Mouse (Mus musculus): ENCODE results near the gene Nol10. TPM values are rescaled to one million over a fixed set of nuclear protein-coding genes. Genes with fewer than 3 reads are reported as not detected.
A peak's percentile ranks its signal among the peaks of the same experiment; 100 is the strongest.

The Nol10 gene
- 19.3 and 23.3 TPM in 2 replicates for polyA plus RNA-seq (2014; fragmentation: Nextera tagmentation; extraction: Ambion mirVana)

DNA sequence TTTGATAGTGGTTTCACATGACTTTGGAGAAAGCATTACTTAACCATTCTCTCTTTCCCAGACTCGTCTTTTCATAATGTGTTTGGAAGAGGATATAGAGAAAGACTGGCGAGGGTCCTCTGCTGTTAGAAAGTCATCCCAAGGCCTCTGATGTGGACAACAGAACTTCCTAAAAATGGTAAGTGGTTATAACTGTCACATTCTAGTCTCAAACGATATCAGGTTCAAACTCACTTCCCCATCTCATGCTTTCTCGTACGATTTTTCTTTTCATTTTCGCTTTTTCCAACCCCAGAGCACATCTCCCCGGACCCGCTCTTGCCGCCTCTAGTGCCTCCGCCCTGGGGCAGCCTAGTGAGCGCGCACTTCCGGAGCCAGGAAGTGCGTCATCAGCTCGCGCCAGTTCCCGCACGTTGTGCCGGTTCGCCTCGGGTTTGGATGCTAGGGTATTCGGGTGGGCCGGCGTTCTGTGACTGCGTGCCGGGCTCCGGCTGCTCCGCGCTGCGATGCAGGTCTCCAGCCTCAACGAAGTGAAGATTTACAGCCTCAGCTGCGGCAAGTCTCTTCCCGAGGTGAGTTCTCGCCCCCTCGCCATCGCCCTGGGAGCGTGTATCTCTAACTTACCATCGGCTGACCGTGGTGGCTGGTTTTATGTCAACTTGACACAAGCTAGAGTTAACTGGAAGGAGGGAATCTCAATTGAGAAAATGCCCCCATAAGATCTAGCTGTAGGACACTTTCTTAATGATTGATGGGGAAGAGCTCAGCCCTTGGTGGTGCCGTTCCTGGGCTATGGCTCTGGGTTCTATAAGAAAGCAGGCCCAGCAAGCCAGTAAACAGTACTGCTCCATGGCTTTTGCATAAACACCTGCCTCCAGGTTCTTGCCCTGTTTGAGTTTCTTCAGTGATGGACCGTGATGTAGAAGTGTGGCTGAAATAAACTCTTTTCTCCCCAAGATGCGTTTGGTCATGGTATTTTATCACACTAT, at the start of gene Nol10:
Gene Nol10 (plus strand): TSS at position 411 of the 989 bp plus-strand sequence.
- DNase-seq (ENCODE audit: low spot score) = peak; percentile 95
- under 1% methylated on average over 42 of the region's 42 CpGs for WGBS
- Histone ChIP-seq H3K36me3 (ENCODE audit: control insufficient read depth, insufficient read depth, low read length) (peaks cover 11% of the 10 kb centered on the region; the same call in 1 of the 2 replicates), H3K27ac (replicated peaks; ENCODE audit: low read depth, low read length) (peak within 1 kb of the TSS; percentile 72), H3K9ac (ENCODE audit: low read depth, low read length) (peak within 1 kb of the TSS; percentile 71), H3K9me3 (ENCODE audit: control insufficient read depth, low read length) (no peaks in the 10 kb centered on the region), H3K4me1 (ENCODE audit: control insufficient read depth, insufficient read depth, low read length) (peaks cover 5% of the 10 kb centered on the region), H3K4me3 (ENCODE audit: low read depth, low read length) (peak within 1 kb of the TSS; percentile 89), H3K4me2 (ENCODE audit: low read depth, low read length) (peak within 1 kb of the TSS; percentile 64), H3K27me3 (replicated peaks; ENCODE audit: control insufficient read depth, insufficient read depth, low read length) (no peaks in the 10 kb centered on the region)
- ATAC-seq (ENCODE audit: low read depth) = peak; percentile 97

DNA sequence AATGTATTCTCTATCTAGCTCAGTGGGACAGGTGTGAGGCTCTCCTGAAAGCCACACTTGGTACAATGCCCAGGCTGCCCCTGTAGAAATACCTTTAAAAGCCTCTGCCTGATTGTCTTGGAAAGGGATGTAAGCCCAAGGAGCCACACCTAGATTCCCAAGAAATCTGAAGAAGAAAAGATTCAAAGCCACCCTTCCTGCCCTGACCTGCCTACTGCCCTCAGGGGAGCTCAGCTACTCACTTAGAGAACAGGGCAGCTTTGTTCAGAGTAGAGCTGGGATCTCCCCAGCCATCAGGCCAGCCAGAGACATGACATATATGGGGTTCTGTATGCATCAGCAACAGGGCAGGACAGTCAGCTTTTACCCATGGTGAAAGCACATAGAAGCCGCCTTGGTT, 48.4 kb upstream of the Nol10 start:
- H3K4me3 ChIP-seq (ENCODE audit: low read depth, low read length) = no peak overlapping the region
- no peaks in the 10 kb centered on the region for H3K9me3 ChIP-seq (ENCODE audit: control insufficient read depth, low read length)
- no peaks in the 10 kb centered on the region for H3K27me3 ChIP-seq (replicated peaks; ENCODE audit: control insufficient read depth, insufficient read depth, low read length)
- no peak overlapping the region for H3K27ac ChIP-seq (replicated peaks; ENCODE audit: low read depth, low read length)
- 86% methylated on average over 1 of the region's 1 CpGs for WGBS
- peak; percentile 47 for DNase-seq (ENCODE audit: low spot score)
- H3K4me1 ChIP-seq (ENCODE audit: control insufficient read depth, insufficient read depth, low read length) = no peaks in the 10 kb centered on the region
- no peak overlapping the region for H3K4me2 ChIP-seq (ENCODE audit: low read depth, low read length)
- ATAC-seq (ENCODE audit: low read depth) = peak; percentile 41; the same call in 1 of the 2 replicates
- H3K9ac ChIP-seq (ENCODE audit: low read depth, low read length) = no peak overlapping the region
- H3K36me3 ChIP-seq (ENCODE audit: control insufficient read depth, insufficient read depth, low read length) = no peaks in the 10 kb centered on the region

DNA sequence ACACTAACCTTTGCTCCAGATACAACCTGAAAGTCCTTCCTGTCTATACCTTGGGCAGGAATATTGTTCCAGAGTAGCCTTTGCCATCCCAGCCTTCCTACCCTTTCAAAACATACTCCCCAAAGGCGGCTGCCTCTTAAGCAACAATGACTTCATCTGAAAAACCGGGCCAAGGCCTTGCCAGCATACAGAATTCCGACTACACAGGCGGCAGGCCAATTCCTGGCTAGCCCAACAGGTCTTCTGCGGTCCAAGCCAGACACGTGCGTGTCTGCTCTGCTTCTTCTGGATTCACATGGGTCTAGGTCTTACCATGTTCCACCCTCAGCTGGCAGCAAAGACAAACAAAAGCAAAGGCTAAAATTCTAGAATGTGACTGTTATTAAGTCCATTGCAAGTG, 42.8 kb upstream of the Nol10 start:
- no peaks in the 10 kb centered on the region for H3K9me3 ChIP-seq (ENCODE audit: control insufficient read depth, low read length)
- WGBS = 89% methylated on average over 7 of the region's 7 CpGs
- no peak overlapping the region for H3K4me3 ChIP-seq (ENCODE audit: low read depth, low read length)
- H3K36me3 ChIP-seq (ENCODE audit: control insufficient read depth, insufficient read depth, low read length) = no peaks in the 10 kb centered on the region
- DNase-seq (ENCODE audit: low spot score) = no peak
- H3K4me1 ChIP-seq (ENCODE audit: control insufficient read depth, insufficient read depth, low read length) = no peaks in the 10 kb centered on the region
- no peaks in the 10 kb centered on the region for H3K27me3 ChIP-seq (replicated peaks; ENCODE audit: control insufficient read depth, insufficient read depth, low read length)
- no peak overlapping the region for H3K27ac ChIP-seq (replicated peaks; ENCODE audit: low read depth, low read length)
- H3K4me2 ChIP-seq (ENCODE audit: low read depth, low read length) = no peak overlapping the region
- no peak for ATAC-seq (ENCODE audit: low read depth)
- no peak overlapping the region for H3K9ac ChIP-seq (ENCODE audit: low read depth, low read length)

DNA sequence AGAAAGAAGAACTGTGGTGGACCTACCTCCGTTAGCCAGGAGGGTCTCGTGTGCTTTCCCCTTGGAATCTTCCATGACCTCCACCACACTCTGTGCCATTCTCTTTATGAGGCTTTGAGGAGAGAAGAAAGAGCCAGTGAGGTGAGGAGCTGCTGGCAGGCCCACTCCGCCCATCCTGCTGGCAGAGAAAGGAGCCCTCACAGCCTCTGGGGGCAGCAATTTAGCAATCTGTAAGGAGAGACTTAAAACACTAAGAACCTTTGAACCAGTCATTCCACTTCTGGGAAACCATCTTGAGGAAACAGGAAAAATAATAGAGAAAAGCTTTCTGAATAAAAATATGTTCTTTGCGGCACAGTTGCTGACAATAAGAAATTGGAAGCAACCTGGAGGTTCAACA, 40.0 kb upstream of the Nol10 start:
- DNase-seq (ENCODE audit: low spot score) (peak; percentile 67), ATAC-seq (ENCODE audit: low read depth) (peak; percentile 64; the same call in 1 of the 2 replicates)
- no peaks in the 10 kb centered on the region for H3K27me3 ChIP-seq (replicated peaks; ENCODE audit: control insufficient read depth, insufficient read depth, low read length)
- 30% methylated on average over 4 of the region's 4 CpGs for WGBS
- no peaks in the 10 kb centered on the region for H3K9me3 ChIP-seq (ENCODE audit: control insufficient read depth, low read length)
- H3K4me3 ChIP-seq (ENCODE audit: low read depth, low read length) = no peak overlapping the region
- H3K9ac ChIP-seq (ENCODE audit: low read depth, low read length) = no peak overlapping the region
- no peaks in the 10 kb centered on the region for H3K4me1 ChIP-seq (ENCODE audit: control insufficient read depth, insufficient read depth, low read length)
- H3K36me3 ChIP-seq (ENCODE audit: control insufficient read depth, insufficient read depth, low read length) = no peaks in the 10 kb centered on the region
- no peak overlapping the region for H3K27ac ChIP-seq (replicated peaks; ENCODE audit: low read depth, low read length)
- no peak overlapping the region for H3K4me2 ChIP-seq (ENCODE audit: low read depth, low read length)

DNA sequence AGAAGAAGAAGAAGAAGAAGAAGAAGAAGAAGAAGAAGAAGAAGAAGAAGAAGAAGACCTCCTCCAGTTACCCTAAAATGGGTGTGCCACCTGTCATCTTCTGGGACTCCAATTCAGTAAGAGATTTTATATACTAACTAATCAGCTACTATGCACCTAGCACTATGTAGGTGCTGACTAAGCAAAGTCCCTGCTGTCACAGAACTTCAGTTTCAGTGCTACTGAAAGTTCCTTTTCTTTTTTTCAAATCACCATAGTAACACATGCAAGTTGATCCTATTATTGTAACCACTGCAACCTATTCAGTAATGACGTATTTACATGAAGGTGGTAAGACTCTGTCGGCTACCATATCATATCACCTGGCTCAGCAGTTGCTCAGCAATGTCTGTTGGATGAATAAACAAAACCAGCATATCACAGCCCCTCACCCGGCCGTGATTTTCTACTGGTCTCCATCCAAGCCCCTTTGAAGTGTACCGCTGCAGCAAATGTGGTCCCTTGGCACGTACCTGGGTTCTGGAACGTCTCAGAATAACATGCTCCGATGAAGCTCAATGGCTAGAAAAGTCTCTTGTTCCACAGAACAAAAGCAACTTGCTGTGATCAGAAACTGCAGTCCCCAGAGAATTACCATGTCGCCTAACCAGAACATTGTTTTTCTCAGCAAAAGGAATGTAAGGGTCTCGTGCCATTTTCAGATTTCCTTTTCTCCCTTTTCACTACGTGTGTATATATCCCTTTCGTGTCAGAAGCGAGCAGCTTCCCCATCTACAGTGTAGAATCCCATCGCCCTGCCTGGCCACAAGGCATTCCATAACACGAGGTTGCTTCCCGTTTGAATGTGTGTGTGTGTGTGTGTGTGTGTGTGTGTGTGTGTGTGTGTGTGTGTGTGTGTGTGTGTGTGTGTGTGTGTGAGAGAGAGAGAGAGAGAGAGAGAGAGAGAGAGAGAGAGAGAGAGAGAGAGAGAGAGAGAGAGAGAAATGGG, 37.1 kb upstream of the Nol10 start:
- Histone ChIP-seq H3K9me3 (ENCODE audit: control insufficient read depth, low read length) (no peaks in the 10 kb centered on the region), H3K9ac (ENCODE audit: low read depth, low read length) (no peak overlapping the region), H3K4me3 (ENCODE audit: low read depth, low read length) (no peak overlapping the region), H3K27ac (replicated peaks; ENCODE audit: low read depth, low read length) (no peak overlapping the region), H3K27me3 (replicated peaks; ENCODE audit: control insufficient read depth, insufficient read depth, low read length) (no peaks in the 10 kb centered on the region), H3K36me3 (ENCODE audit: control insufficient read depth, insufficient read depth, low read length) (no peaks in the 10 kb centered on the region), H3K4me1 (ENCODE audit: control insufficient read depth, insufficient read depth, low read length) (no peaks in the 10 kb centered on the region), H3K4me2 (ENCODE audit: low read depth, low read length) (no peak overlapping the region)
- peak; percentile 73 for DNase-seq (ENCODE audit: low spot score)
- peak; percentile 87; the same call in 1 of the 2 replicates for ATAC-seq (ENCODE audit: low read depth)
- WGBS = 55% methylated on average over 16 of the region's 16 CpGs

DNA sequence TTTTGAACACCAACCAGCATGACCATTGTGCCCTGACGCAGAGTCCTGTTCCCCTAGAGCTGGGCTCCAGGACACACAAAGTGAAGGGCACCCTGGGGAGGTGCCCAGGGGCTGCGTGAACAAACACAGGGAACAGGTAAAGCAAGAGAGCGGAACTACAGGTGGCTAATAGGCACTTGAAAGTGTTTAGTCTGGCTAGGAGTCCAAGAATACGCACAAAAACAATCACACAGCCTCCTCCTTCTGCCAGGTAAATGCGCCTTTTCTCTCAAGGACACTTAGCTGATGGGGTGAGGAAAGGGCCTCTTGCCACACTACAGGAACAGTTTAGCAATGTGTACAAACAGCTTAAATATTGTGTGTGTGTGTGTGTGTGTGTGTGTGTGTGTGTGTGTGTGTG, 32.2 kb upstream of the Nol10 start:
- 83% methylated on average over 5 of the region's 5 CpGs for WGBS
- Histone ChIP-seq H3K27me3 (replicated peaks; ENCODE audit: control insufficient read depth, insufficient read depth, low read length) (no peaks in the 10 kb centered on the region), H3K4me3 (ENCODE audit: low read depth, low read length) (no peak overlapping the region), H3K9ac (ENCODE audit: low read depth, low read length) (no peak overlapping the region), H3K36me3 (ENCODE audit: control insufficient read depth, insufficient read depth, low read length) (no peaks in the 10 kb centered on the region), H3K4me2 (ENCODE audit: low read depth, low read length) (no peak overlapping the region), H3K4me1 (ENCODE audit: control insufficient read depth, insufficient read depth, low read length) (no peaks in the 10 kb centered on the region), H3K27ac (replicated peaks; ENCODE audit: low read depth, low read length) (no peak overlapping the region), H3K9me3 (ENCODE audit: control insufficient read depth, low read length) (no peaks in the 10 kb centered on the region)
- DNase-seq (ENCODE audit: low spot score) = no peak
- ATAC-seq (ENCODE audit: low read depth) = no peak

DNA sequence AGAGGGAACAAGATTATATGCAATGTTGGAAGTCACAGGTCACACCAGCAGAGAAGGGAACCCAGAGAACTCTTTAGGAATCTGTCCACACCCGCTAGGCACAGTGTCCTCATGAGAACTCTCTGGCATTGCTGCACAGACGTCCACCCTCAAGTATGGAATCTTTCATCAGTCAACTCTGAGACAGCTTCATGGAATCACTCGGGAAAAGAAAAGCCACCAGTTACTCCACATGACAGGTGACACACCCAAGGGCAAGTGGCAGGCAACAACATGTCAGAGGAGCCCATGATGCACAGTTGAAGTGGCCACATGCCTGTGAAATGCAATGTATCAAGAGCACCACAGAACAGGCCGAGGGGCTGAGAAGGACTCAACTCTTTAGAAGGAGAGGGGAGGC, 30.3 kb upstream of the Nol10 start:
- Histone ChIP-seq H3K36me3 (ENCODE audit: control insufficient read depth, insufficient read depth, low read length) (no peaks in the 10 kb centered on the region), H3K4me2 (ENCODE audit: low read depth, low read length) (no peak overlapping the region), H3K9me3 (ENCODE audit: control insufficient read depth, low read length) (no peaks in the 10 kb centered on the region), H3K27me3 (replicated peaks; ENCODE audit: control insufficient read depth, insufficient read depth, low read length) (peaks cover 3% of the 10 kb centered on the region), H3K4me1 (ENCODE audit: control insufficient read depth, insufficient read depth, low read length) (no peaks in the 10 kb centered on the region), H3K4me3 (ENCODE audit: low read depth, low read length) (no peak overlapping the region), H3K9ac (ENCODE audit: low read depth, low read length) (no peak overlapping the region), H3K27ac (replicated peaks; ENCODE audit: low read depth, low read length) (no peak overlapping the region)
- ATAC-seq (ENCODE audit: low read depth) = no peak
- DNase-seq (ENCODE audit: low spot score) = no peak
- 58% methylated on average over 4 of the region's 4 CpGs for WGBS

DNA sequence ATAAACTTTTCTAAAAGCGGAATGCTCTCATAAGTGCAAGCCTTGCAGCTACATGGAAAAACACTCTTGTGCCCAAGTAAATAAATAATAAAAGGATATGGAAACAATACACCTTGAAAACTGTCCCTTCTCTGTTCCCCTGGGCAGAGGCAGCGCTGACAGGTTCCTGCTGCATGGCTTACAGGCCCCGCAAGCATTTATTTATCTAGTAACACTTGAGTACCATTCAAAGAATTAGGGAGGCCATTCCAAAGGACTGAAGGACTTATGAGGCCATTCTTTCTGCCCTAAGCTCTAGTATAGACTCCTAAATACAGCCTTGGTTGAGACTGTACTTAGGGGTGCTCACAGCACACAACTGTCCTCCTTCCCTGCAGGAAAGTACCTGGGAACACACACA, 29.8 kb upstream of the Nol10 start:
- WGBS = 56% methylated on average over 3 of the region's 3 CpGs

More for the DNA sequence above, 29.8 kb upstream of the Nol10 start:
- H3K27me3 ChIP-seq (replicated peaks; ENCODE audit: control insufficient read depth, insufficient read depth, low read length) = peaks cover 7% of the 10 kb centered on the region
- no peak for ATAC-seq (ENCODE audit: low read depth)
- no peaks in the 10 kb centered on the region for H3K4me1 ChIP-seq (ENCODE audit: control insufficient read depth, insufficient read depth, low read length)
- no peak overlapping the region for H3K4me3 ChIP-seq (ENCODE audit: low read depth, low read length)
- H3K27ac ChIP-seq (replicated peaks; ENCODE audit: low read depth, low read length) = no peak overlapping the region
- no peak overlapping the region for H3K9ac ChIP-seq (ENCODE audit: low read depth, low read length)
- no peaks in the 10 kb centered on the region for H3K36me3 ChIP-seq (ENCODE audit: control insufficient read depth, insufficient read depth, low read length)
- no peak overlapping the region for H3K4me2 ChIP-seq (ENCODE audit: low read depth, low read length)
- no peaks in the 10 kb centered on the region for H3K9me3 ChIP-seq (ENCODE audit: control insufficient read depth, low read length)
- no peak for DNase-seq (ENCODE audit: low spot score)

Measured in embryonic facial prominence, embryonic 14.5 days (tissue).